Mouse (Mus musculus): ENCODE data around the gene Gm19684.
"Not testable (repeated sequence)": the region's sequence is repeated elsewhere in the genome, so short reads cannot be mapped to it uniquely, and the experiment has no call there.

The Gm19684 gene

DNA sequence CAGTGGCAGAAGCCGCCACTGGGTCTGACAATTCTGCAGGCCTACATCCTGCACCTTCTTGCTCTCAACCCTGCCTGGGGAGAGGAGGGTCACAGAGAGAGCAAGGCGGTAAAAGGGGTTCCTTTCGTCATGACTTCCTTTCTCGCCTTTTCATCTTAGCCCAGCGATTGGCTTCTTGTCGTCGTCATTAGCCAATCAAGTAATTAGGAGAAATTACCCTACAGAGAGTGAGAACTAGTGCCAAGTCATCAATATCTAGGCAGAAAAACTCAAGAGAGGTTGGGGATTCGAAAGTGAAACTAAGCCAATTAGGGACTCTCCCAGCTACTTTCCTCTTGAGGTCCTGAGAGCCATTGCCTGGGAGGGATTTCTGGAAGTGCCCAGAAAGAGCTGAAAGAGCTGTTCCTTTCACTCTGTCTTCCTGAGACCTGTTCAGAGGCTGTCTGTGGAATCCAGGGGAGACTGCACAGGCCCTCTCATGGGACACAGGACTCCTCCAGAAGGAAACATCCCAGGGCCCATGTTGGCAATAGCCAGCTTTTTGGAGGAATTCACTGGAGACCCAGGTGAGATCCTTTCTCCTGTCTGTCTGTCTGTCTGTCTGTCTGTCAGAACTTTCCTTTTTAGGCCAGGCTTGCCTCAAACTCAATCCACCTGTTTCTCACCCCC lies at the start of gene Gm19684:
Gene Gm19684 (plus strand): TSS at position 327 of the 669 bp plus-strand sequence.
- DNase-seq: peak; percentile 12

DNA sequence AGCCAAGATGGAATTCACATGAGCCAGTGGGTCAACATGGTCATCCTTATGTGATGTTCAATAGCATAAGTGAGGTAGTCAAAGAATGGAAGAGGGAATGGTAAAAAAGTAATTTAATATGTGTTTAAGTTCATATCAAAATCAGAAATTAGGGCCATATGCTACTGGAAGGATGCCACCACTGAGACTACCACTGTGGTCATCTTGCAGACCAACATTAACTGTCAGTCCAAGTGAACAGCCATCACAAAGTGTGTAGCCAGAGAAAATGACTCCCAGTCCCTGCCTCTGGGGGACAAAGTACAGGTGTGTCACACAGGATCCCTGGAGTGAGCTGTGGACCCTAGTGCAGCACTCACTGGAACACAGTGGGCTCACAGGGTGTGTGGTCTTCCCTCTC lies 39.6 kb upstream of the Gm19684 start:
- not testable (repeated sequence) for DNase-seq

GRCm38 (mm10) chr17:36082519-36083232 lies 38.8 kb upstream of the Gm19684 start:
- not testable (repeated sequence) for DNase-seq

DNA sequence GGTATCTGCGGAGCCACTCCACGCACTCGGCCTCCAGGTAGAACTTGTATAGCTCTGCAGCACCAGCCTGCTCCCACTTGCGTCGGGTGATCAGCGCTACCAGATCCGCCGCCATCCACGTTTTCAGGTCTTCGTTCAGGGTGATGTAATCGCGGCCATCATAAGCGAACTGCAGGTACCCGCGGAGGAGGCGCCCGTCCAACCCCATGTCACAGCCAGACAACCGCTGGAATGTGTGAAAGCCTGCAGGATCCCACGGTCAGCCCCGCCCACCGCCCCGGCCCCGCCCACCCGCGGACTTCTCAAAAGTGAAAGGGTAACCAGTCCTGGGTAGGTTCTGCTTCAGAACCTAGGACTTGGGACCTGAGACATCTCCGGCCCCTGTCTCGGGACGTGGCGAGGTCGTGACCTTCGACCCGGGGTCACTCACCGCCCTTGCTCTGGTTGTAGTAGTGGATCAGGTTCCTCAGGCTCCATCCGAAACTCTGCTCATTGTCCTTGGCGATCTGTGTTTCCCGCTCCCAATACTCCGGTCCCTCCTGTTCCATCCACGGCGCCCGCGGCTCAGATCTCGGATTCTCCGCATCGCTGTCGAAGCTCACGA lies 38.1 kb upstream of the Gm19684 start:
- DNase-seq: peak; percentile 62

DNA sequence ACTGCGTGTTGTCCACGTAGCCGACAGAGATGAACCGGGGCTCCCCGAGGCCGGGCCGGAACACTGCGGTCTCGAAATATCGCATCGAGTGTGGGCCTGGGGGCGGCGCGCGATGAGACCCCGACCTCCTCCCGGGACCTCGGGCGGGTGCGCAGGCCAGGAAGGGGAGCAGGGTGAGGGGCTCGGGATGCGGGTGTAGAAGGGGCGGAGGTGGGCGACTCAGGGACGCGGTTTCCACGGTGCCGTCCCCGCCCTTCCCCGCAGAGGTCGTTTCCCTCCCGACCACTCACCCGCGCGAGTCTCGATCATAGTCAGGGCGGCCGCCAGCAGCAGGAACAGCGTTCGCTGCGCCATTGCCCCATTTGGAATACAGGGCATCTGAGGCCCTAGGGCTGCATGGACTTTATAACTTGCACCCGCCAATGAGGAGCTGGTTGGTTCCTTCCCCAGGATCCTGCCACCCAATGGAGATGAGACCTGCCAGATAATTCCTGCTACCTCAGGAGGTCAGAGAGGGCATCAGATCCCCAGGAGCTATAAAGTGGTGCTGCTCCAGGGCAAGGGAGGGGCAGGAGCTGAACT lies 37.5 kb upstream of the Gm19684 start:
- DNase-seq: peak; percentile 43

DNA sequence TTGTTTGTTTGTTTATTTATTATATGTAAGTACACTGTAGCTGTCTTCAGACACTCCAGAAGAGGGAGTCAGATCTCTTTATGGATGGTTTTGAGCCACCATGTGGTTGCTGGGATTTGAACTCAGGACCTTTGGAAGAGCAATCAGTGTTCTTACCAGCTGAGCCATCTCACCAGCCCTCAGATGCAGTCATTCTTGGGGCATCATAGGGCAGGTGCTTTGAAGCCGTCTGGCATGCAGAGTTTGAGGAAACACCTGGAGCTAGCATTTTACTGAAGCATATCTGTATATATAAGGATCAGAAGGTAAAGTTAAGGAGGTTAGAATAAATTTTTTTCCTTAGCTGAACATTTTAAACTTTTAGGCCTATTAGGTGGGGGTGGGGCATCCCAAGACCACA lies 35.5 kb upstream of the Gm19684 start:
- DNase-seq: not testable (repeated sequence)

DNA sequence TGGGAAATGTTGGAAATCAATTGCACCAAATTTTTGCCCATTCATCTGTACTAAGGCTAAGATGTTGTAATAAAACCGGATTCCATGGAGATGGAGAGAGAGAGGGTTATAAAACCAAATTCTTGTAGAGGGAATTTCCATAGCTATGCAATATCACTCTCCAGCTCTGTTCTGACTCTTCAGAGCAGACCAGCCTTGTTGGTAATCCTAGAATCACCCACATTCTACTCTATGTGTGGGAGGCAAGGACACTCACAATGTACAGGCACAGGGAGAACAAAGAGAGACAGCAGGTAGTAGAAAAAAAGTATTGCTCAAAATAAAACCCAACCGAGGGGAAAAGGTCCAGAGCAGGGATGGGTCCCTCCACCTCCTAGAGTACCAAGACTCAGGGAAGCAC lies 29.5 kb upstream of the Gm19684 start:
- not testable (repeated sequence) for DNase-seq

- DNase-seq: not testable (repeated sequence)
Observed at GRCm38 (mm10) chr17:36092520-36092919, 29.0 kb upstream of the Gm19684 start.

DNA sequence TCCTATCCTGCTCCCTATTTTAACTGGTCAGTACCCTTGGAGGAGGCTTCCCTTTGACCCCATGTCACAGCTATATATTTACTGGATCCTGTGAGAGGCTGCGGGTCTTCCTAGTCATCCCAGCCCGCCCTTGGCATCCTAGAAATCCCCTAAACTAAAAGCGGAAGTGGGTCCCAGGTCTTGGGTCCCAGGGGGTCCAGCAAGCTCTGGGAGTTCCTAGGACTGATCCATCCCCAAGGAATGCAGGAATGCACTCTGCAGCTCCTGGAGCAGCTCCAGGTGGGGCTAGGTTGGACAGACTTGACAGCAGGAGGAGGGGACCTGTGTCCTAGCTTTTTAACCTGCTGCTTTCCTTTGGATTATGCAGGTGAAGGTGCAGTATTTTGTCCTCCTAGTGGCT lies 27.5 kb upstream of the Gm19684 start:
- DNase-seq: no peak

- not testable (repeated sequence) for DNase-seq
Observed at GRCm38 (mm10) chr17:36099603-36100002, 21.9 kb upstream of the Gm19684 start.

GRCm38 (mm10) chr17:36102091-36102490 lies 19.4 kb upstream of the Gm19684 start:
- not testable (repeated sequence) for DNase-seq

DNA sequence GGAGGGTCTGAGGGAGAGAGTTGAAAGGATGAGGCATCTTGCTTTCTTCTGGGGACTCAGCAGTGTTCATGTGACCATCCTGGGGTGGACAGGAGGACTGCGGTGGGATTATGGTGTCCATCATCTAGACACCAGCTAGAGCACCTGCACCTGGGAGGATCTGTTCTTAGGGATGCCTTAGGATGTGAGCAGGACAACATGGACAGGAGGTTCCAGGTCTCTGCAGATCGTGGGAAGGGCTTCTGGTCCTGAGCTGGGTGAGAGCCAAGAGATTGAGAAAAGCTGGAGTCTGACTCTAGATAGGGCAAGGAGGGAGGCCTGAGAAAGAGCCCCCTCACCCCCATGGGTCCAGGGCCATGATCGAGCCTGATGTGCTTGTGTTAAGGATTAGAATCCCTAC lies 11.3 kb upstream of the Gm19684 start:
- DNase-seq: not testable (repeated sequence)

- peak; percentile 14 for DNase-seq
Observed at GRCm38 (mm10) chr17:36110641-36111509, 10.6 kb upstream of the Gm19684 start.

DNA sequence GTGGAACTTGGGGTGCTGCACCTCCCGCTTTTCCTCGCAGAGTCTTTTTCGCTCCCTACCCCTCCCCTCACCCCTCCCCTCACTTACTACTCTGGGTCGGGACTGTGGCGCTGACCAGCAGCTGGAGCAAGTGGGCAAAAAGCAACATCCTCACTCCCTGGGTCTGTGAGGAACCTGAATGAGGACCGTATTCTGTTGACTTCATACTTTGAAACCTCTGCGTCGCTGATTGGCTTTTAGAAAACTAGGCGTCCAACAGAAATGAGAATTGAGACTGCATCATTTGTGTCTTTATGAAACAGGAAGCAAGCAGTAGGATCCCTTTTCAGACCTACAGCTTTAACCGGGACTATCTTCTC lies 10.0 kb upstream of the Gm19684 start:
- peak; percentile 23 for DNase-seq

GRCm38 (mm10) chr17:36113979-36114593 lies 7.4 kb upstream of the Gm19684 start:
- peak; percentile 59 for DNase-seq

DNA sequence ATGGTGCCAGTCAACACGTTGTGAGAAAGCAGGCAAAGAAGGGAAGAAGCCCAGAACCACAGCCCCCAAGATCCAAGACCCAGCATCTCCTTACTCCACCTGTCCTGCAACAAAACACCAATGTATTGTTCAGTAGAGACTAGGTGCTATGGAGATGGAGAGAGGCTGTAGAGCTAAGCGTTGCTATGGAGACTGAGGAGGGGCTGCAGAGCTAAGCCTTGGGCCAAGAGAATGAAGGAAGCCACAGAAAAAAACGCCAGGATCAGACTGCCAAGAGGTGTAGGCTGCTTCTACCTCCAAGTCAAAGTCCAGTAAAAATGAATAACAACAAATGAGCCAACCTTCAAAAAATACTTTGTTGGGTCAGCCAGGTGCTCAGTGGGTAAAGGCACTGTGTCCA lies 4.9 kb upstream of the Gm19684 start:
- not testable (repeated sequence) for DNase-seq

GRCm38 (mm10) chr17:36120839-36121238 lies 639 bp upstream of the Gm19684 start:
- not testable (repeated sequence) for DNase-seq

GRCm38 (mm10) chr17:36124111-36124510 lies 2.6 kb downstream of the Gm19684 start:
- not testable (repeated sequence) for DNase-seq

GRCm38 (mm10) chr17:36128525-36128924 lies 7.0 kb downstream of the Gm19684 start:
- DNase-seq: not testable (repeated sequence)

DNA sequence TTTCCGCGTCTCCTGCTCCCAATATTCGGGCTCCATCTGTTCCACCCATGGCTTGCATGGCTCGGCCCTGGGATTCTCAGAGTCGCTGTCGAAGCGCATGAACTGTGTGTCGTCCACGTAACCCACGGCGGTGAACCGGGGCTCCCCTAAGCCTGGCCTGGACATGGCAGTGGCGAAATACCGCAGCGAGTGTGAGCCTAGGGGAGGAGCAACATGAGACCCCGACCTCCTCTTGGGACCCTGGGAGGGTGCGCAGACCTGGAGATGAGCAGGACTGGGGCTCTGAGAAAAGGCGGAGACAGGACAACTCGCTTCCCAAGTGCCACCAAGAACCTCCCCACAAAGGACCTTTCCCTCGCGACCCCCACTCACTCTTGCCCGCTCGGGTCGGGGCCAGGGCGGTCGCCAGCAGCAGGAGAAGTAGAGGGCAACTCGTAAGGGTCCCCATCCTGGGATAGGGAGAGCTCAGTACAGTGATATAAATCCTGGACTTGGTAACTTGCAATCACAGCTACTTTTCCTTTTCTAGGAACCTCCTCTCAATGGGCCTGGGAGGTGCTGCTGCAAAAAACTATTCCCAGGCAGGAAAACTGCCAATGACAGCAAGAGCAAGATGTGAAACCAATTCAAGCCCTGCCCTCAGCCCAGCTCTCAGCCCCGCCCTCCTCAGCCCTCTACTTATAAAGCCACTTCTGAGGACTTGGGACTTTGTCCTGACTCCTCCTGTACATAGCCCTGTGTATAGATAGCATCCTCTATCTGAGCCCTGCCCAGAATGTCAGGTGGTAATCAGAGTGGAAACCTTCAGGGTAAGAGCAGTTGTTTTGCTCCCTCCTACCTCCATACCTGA lies 7.7 kb downstream of the Gm19684 start, which contains the start of gene Gm7030:
Gene Gm7030 (minus strand): TSS at position 458 of the 850 bp plus-strand sequence.
- not testable (repeated sequence) for DNase-seq

All from embryo, embryonic 11 days (tissue).